Mouse (Mus musculus): ENCODE data around the gene Rdm1. TPM values are rescaled to one million over a fixed set of nuclear protein-coding genes. Genes with fewer than 3 reads are reported as not detected.

Gene Rdm1
- total and polyA plus RNA-seq, 3 experiments: 3.8 to 23.8 (median 10.8) TPM

GRCm38 (mm10) chr11:101677655-101678054 lies 50.7 kb downstream of the Rdm1 start:
- Histone ChIP-seq H3K27me3 (ENCODE audit: insufficient read depth, low read length) (no peaks in the 10 kb centered on the region; the same call in 1 of the 2 replicates), H3K4me3 (ENCODE audit: low read depth, low read length) (no peak overlapping the region), H3K9me3 (replicated peaks) (no peaks in the 10 kb centered on the region), H3K36me3 (replicated peaks) (no peaks in the 10 kb centered on the region), H3K4me1 (ENCODE audit: insufficient read depth, low read depth, low read length) (peaks cover 27% of the 10 kb centered on the region)
- ATAC-seq (ENCODE audit: extremely low read depth, insufficient number of reproducible peaks, low FRiP score, poor library complexity, severe bottlenecking): no peak
- TF ChIP-seq GATA1 (IDR thresholded peaks at IDR 0.05; ENCODE audit: borderline replicate concordance, low read length) (no peak), TAL1 (conservative IDR thresholded peaks at IDR 0.05; ENCODE audit: low read depth, low read length) (no peak), CTCF (IDR thresholded peaks at IDR 0.05; ENCODE audit: low read depth, low read length) (no peak), POLR2AphosphoS5 (IDR thresholded peaks at IDR 0.05; ENCODE audit: insufficient replicate concordance, low read depth, low read length) (no peak), GATA2 (IDR thresholded peaks at IDR 0.05; ENCODE audit: borderline replicate concordance, low read depth, low read length) (no peak)
- DNase-seq (ENCODE audit: low spot score): no peak

GRCm38 (mm10) chr11:101678770-101679169 lies 51.8 kb downstream of the Rdm1 start:
- DNase-seq (ENCODE audit: low spot score) (no peak), ATAC-seq (ENCODE audit: extremely low read depth, insufficient number of reproducible peaks, low FRiP score, poor library complexity, severe bottlenecking) (no peak)
- no peak for TF ChIP-seq TAL1 (conservative IDR thresholded peaks at IDR 0.05; ENCODE audit: low read depth, low read length)
- TF ChIP-seq GATA1 (IDR thresholded peaks at IDR 0.05; ENCODE audit: borderline replicate concordance, low read length): no peak
- no peak for TF ChIP-seq POLR2AphosphoS5 (IDR thresholded peaks at IDR 0.05; ENCODE audit: insufficient replicate concordance, low read depth, low read length)
- Histone ChIP-seq H3K4me1 (ENCODE audit: insufficient read depth, low read depth, low read length) (peaks cover 17% of the 10 kb centered on the region; the same call in 1 of the 2 replicates), H3K27me3 (ENCODE audit: insufficient read depth, low read length) (no peaks in the 10 kb centered on the region; the same call in 1 of the 2 replicates), H3K36me3 (replicated peaks) (no peaks in the 10 kb centered on the region), H3K4me3 (ENCODE audit: low read depth, low read length) (no peak overlapping the region), H3K9me3 (replicated peaks) (no peaks in the 10 kb centered on the region)

- Histone ChIP-seq H3K4me1 (ENCODE audit: insufficient read depth, low read depth, low read length) (peaks cover 6% of the 10 kb centered on the region; the same call in 1 of the 2 replicates), H3K27me3 (ENCODE audit: insufficient read depth, low read length) (no peaks in the 10 kb centered on the region; the same call in 1 of the 2 replicates), H3K9me3 (replicated peaks) (no peaks in the 10 kb centered on the region), H3K4me3 (ENCODE audit: low read depth, low read length) (no peak overlapping the region), H3K36me3 (replicated peaks) (no peaks in the 10 kb centered on the region)
- no peak for DNase-seq (ENCODE audit: low spot score)
- ATAC-seq (ENCODE audit: extremely low read depth, insufficient number of reproducible peaks, low FRiP score, poor library complexity, severe bottlenecking): no peak
- TF ChIP-seq GATA1 (IDR thresholded peaks at IDR 0.05; ENCODE audit: borderline replicate concordance, low read length) (no peak), TAL1 (conservative IDR thresholded peaks at IDR 0.05; ENCODE audit: low read depth, low read length) (no peak), POLR2AphosphoS5 (IDR thresholded peaks at IDR 0.05; ENCODE audit: insufficient replicate concordance, low read depth, low read length) (no peak), GATA2 (IDR thresholded peaks at IDR 0.05; ENCODE audit: borderline replicate concordance, low read depth, low read length) (no peak), CTCF (IDR thresholded peaks at IDR 0.05; ENCODE audit: low read depth, low read length) (no peak)
Observed at GRCm38 (mm10) chr11:101679907-101680306, 52.9 kb downstream of the Rdm1 start.

DNA sequence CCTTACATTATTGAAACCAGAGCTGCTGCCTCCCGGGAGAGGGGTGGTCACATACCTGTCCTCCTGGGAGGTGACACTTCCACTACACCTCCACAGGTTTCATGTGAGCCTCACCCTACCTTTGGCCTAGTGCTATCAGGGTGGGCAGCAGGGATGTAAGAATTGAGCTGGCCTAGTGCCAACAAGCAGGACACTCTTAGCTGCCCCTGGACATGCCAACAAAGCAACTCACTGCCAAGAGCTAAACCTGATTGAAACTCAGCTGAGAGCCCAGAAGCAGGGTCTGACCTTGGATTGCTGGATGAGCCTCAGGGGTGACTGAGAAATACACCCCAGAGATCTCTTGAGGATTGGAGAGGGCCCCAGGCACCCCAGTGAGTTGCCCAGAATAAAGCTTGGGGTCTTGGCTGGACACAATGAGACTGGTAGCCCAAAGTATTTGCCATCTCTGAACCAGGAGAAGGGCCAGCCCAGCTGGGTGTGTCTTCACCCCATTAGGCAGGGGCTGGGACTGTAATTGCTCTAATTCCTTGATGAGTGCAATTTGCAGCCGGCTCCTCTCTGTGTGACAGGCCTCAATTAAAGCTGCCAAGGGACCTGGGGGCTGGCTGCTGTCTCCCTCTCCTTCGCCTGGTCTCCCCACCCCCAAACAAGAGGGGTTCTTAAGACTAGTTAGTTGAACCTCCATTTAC lies 53.8 kb downstream of the Rdm1 start:
- no peak overlapping the region for H3K4me3 ChIP-seq (ENCODE audit: low read depth, low read length)
- no peaks in the 10 kb centered on the region for H3K4me1 ChIP-seq (ENCODE audit: insufficient read depth, low read depth, low read length)
- no peaks in the 10 kb centered on the region; the same call in 1 of the 2 replicates for H3K27me3 ChIP-seq (ENCODE audit: insufficient read depth, low read length)
- DNase-seq (ENCODE audit: low spot score) (no peak), ATAC-seq (ENCODE audit: extremely low read depth, insufficient number of reproducible peaks, low FRiP score, poor library complexity, severe bottlenecking) (no peak)
- TF ChIP-seq CTCF (IDR thresholded peaks at IDR 0.05; ENCODE audit: low read depth, low read length): no peak
- TF ChIP-seq TAL1 (conservative IDR thresholded peaks at IDR 0.05; ENCODE audit: low read depth, low read length): no peak
- no peaks in the 10 kb centered on the region for H3K36me3 ChIP-seq (replicated peaks)
- H3K9me3 ChIP-seq (replicated peaks): no peaks in the 10 kb centered on the region

- Histone ChIP-seq H3K4me1 (ENCODE audit: insufficient read depth, low read depth, low read length) (no peaks in the 10 kb centered on the region), H3K4me3 (ENCODE audit: low read depth, low read length) (no peak overlapping the region), H3K9me3 (replicated peaks) (no peaks in the 10 kb centered on the region), H3K27me3 (ENCODE audit: insufficient read depth, low read length) (peaks cover 2% of the 10 kb centered on the region; the same call in 1 of the 2 replicates), H3K36me3 (replicated peaks) (no peaks in the 10 kb centered on the region)
- DNase-seq (ENCODE audit: low spot score) (no peak), ATAC-seq (ENCODE audit: extremely low read depth, insufficient number of reproducible peaks, low FRiP score, poor library complexity, severe bottlenecking) (no peak)
- TF ChIP-seq GATA1 (IDR thresholded peaks at IDR 0.05; ENCODE audit: borderline replicate concordance, low read length): no peak
- no peak for TF ChIP-seq GATA2 (IDR thresholded peaks at IDR 0.05; ENCODE audit: borderline replicate concordance, low read depth, low read length)
- no peak for TF ChIP-seq POLR2AphosphoS5 (IDR thresholded peaks at IDR 0.05; ENCODE audit: insufficient replicate concordance, low read depth, low read length)
- TF ChIP-seq TAL1 (conservative IDR thresholded peaks at IDR 0.05; ENCODE audit: low read depth, low read length): no peak
- TF ChIP-seq CTCF (IDR thresholded peaks at IDR 0.05; ENCODE audit: low read depth, low read length): no peak
Observed at GRCm38 (mm10) chr11:101681968-101682367, 55.0 kb downstream of the Rdm1 start.

DNA sequence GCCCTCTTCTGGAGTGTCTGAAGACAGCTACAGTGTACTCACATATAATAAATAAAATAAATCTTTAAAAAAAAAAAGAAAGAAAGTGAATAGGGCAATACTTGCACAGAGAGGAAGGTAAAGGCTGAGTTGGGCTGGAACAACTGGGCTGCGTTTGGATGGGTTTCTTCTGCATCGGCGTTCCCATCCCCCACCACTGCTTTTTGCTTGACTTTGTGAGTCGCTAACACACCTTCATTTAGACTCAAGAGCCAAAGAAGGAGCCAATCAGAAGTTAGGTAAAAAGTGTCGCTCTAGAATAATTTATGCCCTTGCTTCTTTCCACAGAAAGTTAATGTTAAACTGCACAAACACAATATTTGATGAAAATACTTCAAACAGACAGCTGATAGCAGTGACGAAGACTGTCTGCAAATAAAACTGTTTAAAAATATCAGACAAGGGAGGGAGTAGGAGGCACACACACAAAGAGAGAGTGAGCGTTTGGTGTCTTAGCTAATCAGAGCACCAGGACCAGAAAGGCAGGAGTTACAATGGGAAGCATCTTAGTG lies 55.5 kb downstream of the Rdm1 start:
- no peak for ATAC-seq (ENCODE audit: extremely low read depth, insufficient number of reproducible peaks, low FRiP score, poor library complexity, severe bottlenecking)
- Histone ChIP-seq H3K9me3 (replicated peaks) (no peaks in the 10 kb centered on the region), H3K36me3 (replicated peaks) (no peaks in the 10 kb centered on the region), H3K4me1 (ENCODE audit: insufficient read depth, low read depth, low read length) (no peaks in the 10 kb centered on the region), H3K4me3 (ENCODE audit: low read depth, low read length) (no peak overlapping the region), H3K27me3 (ENCODE audit: insufficient read depth, low read length) (peaks cover 2% of the 10 kb centered on the region; the same call in 1 of the 2 replicates)
- no peak for TF ChIP-seq TAL1 (conservative IDR thresholded peaks at IDR 0.05; ENCODE audit: low read depth, low read length)
- TF ChIP-seq POLR2AphosphoS5 (IDR thresholded peaks at IDR 0.05; ENCODE audit: insufficient replicate concordance, low read depth, low read length): no peak
- TF ChIP-seq GATA1 (IDR thresholded peaks at IDR 0.05; ENCODE audit: borderline replicate concordance, low read length): no peak
- TF ChIP-seq GATA2 (IDR thresholded peaks at IDR 0.05; ENCODE audit: borderline replicate concordance, low read depth, low read length): no peak
- no peak for TF ChIP-seq CTCF (IDR thresholded peaks at IDR 0.05; ENCODE audit: low read depth, low read length)
- no peak for DNase-seq (ENCODE audit: low spot score)

Other genes with a start within 250 kb of the Rdm1 start
- 51.6 and 55.8 TPM in 2 replicates for gene Aarsd1, start 209.6 kb upstream of the Rdm1 start, total RNA-seq (2014; fragmentation: Nextera tagmentation)
- 47.0 and 50.9 TPM in 2 replicates for gene Aarsd1, start 209.6 kb upstream of the Rdm1 start, total RNA-seq (2017)
- 67.7 and 74.4 TPM in 2 replicates for gene Aarsd1, start 209.6 kb upstream of the Rdm1 start, polyA plus RNA-seq (2012)
- 3.0 TPM in 1 of 2 replicates, not detected in the other for gene Gm27029, start 202.4 kb upstream of the Rdm1 start, total RNA-seq (2014; fragmentation: Nextera tagmentation)
- gene Gm27029, start 202.4 kb upstream of the Rdm1 start, total RNA-seq (2017): 0.87 and 2.1 TPM in 2 replicates
- 0.58 and 0.90 TPM in 2 replicates for gene Gm27029, start 202.4 kb upstream of the Rdm1 start, polyA plus RNA-seq (2012)
- gene Rundc1, start 202.1 kb upstream of the Rdm1 start, total RNA-seq (2014; fragmentation: Nextera tagmentation): 5.0 and 6.0 TPM in 2 replicates
- 6.7 and 7.6 TPM in 2 replicates for gene Rundc1, start 202.1 kb upstream of the Rdm1 start, total RNA-seq (2017)
- 6.7 and 7.2 TPM in 2 replicates for gene Rundc1, start 202.1 kb upstream of the Rdm1 start, polyA plus RNA-seq (2012)
- gene Ptges3l, start 201.9 kb upstream of the Rdm1 start, total RNA-seq (2014; fragmentation: Nextera tagmentation): not detected in 2 replicates
- gene Ptges3l, start 201.9 kb upstream of the Rdm1 start, total RNA-seq (2017): 0.12 and 0.33 TPM in 2 replicates
- 0.17 and 0.22 TPM in 2 replicates for gene Ptges3l, start 201.9 kb upstream of the Rdm1 start, polyA plus RNA-seq (2012)
- 787 and 879 TPM in 2 replicates for gene Rpl27, start 184.9 kb upstream of the Rdm1 start, total RNA-seq (2014; fragmentation: Nextera tagmentation)
- gene Rpl27, start 184.9 kb upstream of the Rdm1 start, total RNA-seq (2017): 1,687 and 2,225 TPM in 2 replicates
- gene Rpl27, start 184.9 kb upstream of the Rdm1 start, polyA plus RNA-seq (2012): 444 and 1,039 TPM in 2 replicates
- gene Ifi35, start 178.8 kb upstream of the Rdm1 start, total RNA-seq (2014; fragmentation: Nextera tagmentation): 26.3 and 34.3 TPM in 2 replicates
- 48.4 and 54.8 TPM in 2 replicates for gene Ifi35, start 178.8 kb upstream of the Rdm1 start, total RNA-seq (2017)
- 24.3 and 28.1 TPM in 2 replicates for gene Ifi35, start 178.8 kb upstream of the Rdm1 start, polyA plus RNA-seq (2012)
- gene Rnd2, start 162.2 kb upstream of the Rdm1 start, total RNA-seq (2014; fragmentation: Nextera tagmentation): 26.5 and 32.0 TPM in 2 replicates
- gene Rnd2, start 162.2 kb upstream of the Rdm1 start, total RNA-seq (2017): 36.6 and 44.3 TPM in 2 replicates
- gene Rnd2, start 162.2 kb upstream of the Rdm1 start, polyA plus RNA-seq (2012): 35.3 and 46.4 TPM in 2 replicates
- gene Vat1, start 161.0 kb upstream of the Rdm1 start, total RNA-seq (2014; fragmentation: Nextera tagmentation): 237 and 238 TPM in 2 replicates
- 98.5 and 103 TPM in 2 replicates for gene Vat1, start 161.0 kb upstream of the Rdm1 start, total RNA-seq (2017)
- 384 and 452 TPM in 2 replicates for gene Vat1, start 161.0 kb upstream of the Rdm1 start, polyA plus RNA-seq (2012)
- 69.3 and 175 TPM in 2 replicates for gene Brca1, start 75.2 kb upstream of the Rdm1 start, total RNA-seq (2014; fragmentation: Nextera tagmentation)
- 67.5 and 71.0 TPM in 2 replicates for gene Brca1, start 75.2 kb upstream of the Rdm1 start, total RNA-seq (2017)
- gene Brca1, start 75.2 kb upstream of the Rdm1 start, polyA plus RNA-seq (2012): 16.7 and 35.0 TPM in 2 replicates
- gene Nbr1, start 75.0 kb upstream of the Rdm1 start, total RNA-seq (2014; fragmentation: Nextera tagmentation): 102 and 109 TPM in 2 replicates
- gene Nbr1, start 75.0 kb upstream of the Rdm1 start, total RNA-seq (2017): 97.6 and 99.4 TPM in 2 replicates
- gene Nbr1, start 75.0 kb upstream of the Rdm1 start, polyA plus RNA-seq (2012): 43.8 and 45.6 TPM in 2 replicates
- gene Tmem106a, start 45.0 kb upstream of the Rdm1 start, total RNA-seq (2014; fragmentation: Nextera tagmentation): 3.4 and 7.8 TPM in 2 replicates
- gene Tmem106a, start 45.0 kb upstream of the Rdm1 start, total RNA-seq (2017): 1.6 and 2.9 TPM in 2 replicates
- 1.00 and 1.0 TPM in 2 replicates for gene Tmem106a, start 45.0 kb upstream of the Rdm1 start, polyA plus RNA-seq (2012)
- gene Gm11634, start 27.9 kb upstream of the Rdm1 start, total RNA-seq (2014; fragmentation: Nextera tagmentation): not detected in 2 replicates
- not detected in 2 replicates for gene Gm11634, start 27.9 kb upstream of the Rdm1 start, total RNA-seq (2017)
- gene Gm11634, start 27.9 kb upstream of the Rdm1 start, polyA plus RNA-seq (2012): not detected in 2 replicates
- gene Arl4d, start 38.3 kb downstream of the Rdm1 start, total RNA-seq (2014; fragmentation: Nextera tagmentation): 3.5 and 6.8 TPM in 2 replicates
- 2.2 TPM in 2 replicates for gene Arl4d, start 38.3 kb downstream of the Rdm1 start, total RNA-seq (2017)
- 5.2 TPM in 2 replicates for gene Arl4d, start 38.3 kb downstream of the Rdm1 start, polyA plus RNA-seq (2012)
- gene Dhx8, start 105.7 kb downstream of the Rdm1 start, total RNA-seq (2014; fragmentation: Nextera tagmentation): 44.8 and 46.2 TPM in 2 replicates
- 30.9 and 31.1 TPM in 2 replicates for gene Dhx8, start 105.7 kb downstream of the Rdm1 start, total RNA-seq (2017)
- 13.0 and 14.8 TPM in 2 replicates for gene Dhx8, start 105.7 kb downstream of the Rdm1 start, polyA plus RNA-seq (2012)
- not detected in 2 replicates for gene Etv4, start 158.2 kb downstream of the Rdm1 start, total RNA-seq (2014; fragmentation: Nextera tagmentation)
- gene Etv4, start 158.2 kb downstream of the Rdm1 start, total RNA-seq (2017): 0.35 and 1.9 TPM in 2 replicates
- gene Etv4, start 158.2 kb downstream of the Rdm1 start, polyA plus RNA-seq (2012): 1.6 and 1.9 TPM in 2 replicates

All from G1E (cell line).